Comparison of ENCODE assay signal across 8 mouse cellular contexts in genomic region chr7:115824621-115825256, GRCm38 (mm10).
A peak's percentile ranks its signal among the peaks of the same experiment; 100 is the strongest.
DNase-seq lines count a peak whose midpoint lies in the region; ATAC-seq and TF ChIP-seq lines count a peak whose summit lies in the region.

No protein-coding gene starts in this region.

- H3K9ac ChIP-seq in lung, embryonic 14.5 days = no peak overlapping the region
- no peak overlapping the region for H3K9ac ChIP-seq in intestine, embryonic 16.5 days (ENCODE audit: low read depth, low read length)

- peak overlapping the region; percentile 23; the same call in 1 of the 2 replicates for H3K4me2 ChIP-seq in lung, embryonic 14.5 days
- H3K4me2 ChIP-seq in intestine, embryonic 16.5 days (ENCODE audit: low read depth, low read length) = no peak overlapping the region

- ATAC-seq in lung, embryonic 14.5 days (ENCODE audit: insufficient read depth) = peak; percentile 62; the same call in 1 of the 2 replicates
- 0 out of 2 replicates have a peak, but pooled peaks have one; percentile 34 for ATAC-seq in intestine, embryonic 16.5 days
- ATAC-seq in granulocyte monocyte progenitor cell, adult 5-6 weeks (replicated peaks; ENCODE audit: poor library complexity, severe bottlenecking) = no peak

- DNase-seq in cerebellum, adult 9-10 months = peak; percentile 2
- no peak for DNase-seq in cerebellum, postnatal 10 days
- DNase-seq in lung, embryonic 14.5 days = peak; percentile 68
- DNase-seq in lung, postnatal 10 days = no peak
- peak; percentile 42 for DNase-seq in retina, embryonic 14.5 days (ENCODE audit: low spot score)
- no peak for DNase-seq in adrenal gland, postnatal 4 days (ENCODE audit: low spot score in 2 of 2)

- no peaks in the 10 kb centered on the region for H3K9me3 ChIP-seq in lung, embryonic 14.5 days (ENCODE audit: low read depth, low read length)
- H3K9me3 ChIP-seq in intestine, embryonic 16.5 days (ENCODE audit: control insufficient read depth, low read length) = no peaks in the 10 kb centered on the region

- peak overlapping the region; percentile 69 for H3K27ac ChIP-seq in lung, embryonic 14.5 days (ENCODE audit: low read depth)
- H3K27ac ChIP-seq in intestine, embryonic 16.5 days (ENCODE audit: low read length) = no peak overlapping the region; the same call in 1 of the 2 replicates

- H3K4me1 ChIP-seq in lung, embryonic 14.5 days (ENCODE audit: insufficient read depth) = peaks cover 23% of the 10 kb centered on the region
- H3K4me1 ChIP-seq in intestine, embryonic 16.5 days (ENCODE audit: control insufficient read depth, insufficient read depth, low read length) = peaks cover 28% of the 10 kb centered on the region

- 43% methylated on average over 8 of the region's 8 CpGs for whole genome bisulfite sequencing in lung, embryonic 14.5 days
- WGBS in intestine, embryonic 16.5 days = 36% methylated on average over 8 of the region's 8 CpGs

- no peaks in the 10 kb centered on the region for H3K27me3 ChIP-seq in lung, embryonic 14.5 days (ENCODE audit: insufficient read depth, low read length)
- H3K27me3 ChIP-seq in intestine, embryonic 16.5 days (replicated peaks; ENCODE audit: control insufficient read depth, insufficient read depth, low read length) = no peaks in the 10 kb centered on the region

- no peak overlapping the region for H3K4me3 ChIP-seq in lung, embryonic 14.5 days (ENCODE audit: low read depth, low read length)
- no peak overlapping the region for H3K4me3 ChIP-seq in intestine, embryonic 16.5 days (ENCODE audit: low read length)

- TF ChIP-seq CTCF in lung, embryonic 14.5 days (IDR thresholded peaks at IDR 0.05; ENCODE audit: low read depth) = 0 out of 2 replicates have a peak, but pooled peaks have one; percentile 14

- H3K36me3 ChIP-seq in lung, embryonic 14.5 days (ENCODE audit: insufficient read depth) = no peaks in the 10 kb centered on the region
- H3K36me3 ChIP-seq in intestine, embryonic 16.5 days (ENCODE audit: control insufficient read depth, insufficient read depth, low read length) = no peaks in the 10 kb centered on the region

Comparison
In these comparisons a context has a peak if more than half of its experiments do, and no peak if none do; other contexts are left out.
1. DNase-seq: peak in cerebellum, adult 9-10 months (single experiment), lung, embryonic 14.5 days (single experiment) and retina, embryonic 14.5 days (single experiment); none in cerebellum, postnatal 10 days (0 of 2), lung, postnatal 10 days (single experiment) and adrenal gland, postnatal 4 days (0 of 2).